Mouse (Mus musculus): Measurements from ENCODE around the gene Foxp3. TPM values are rescaled to one million over a fixed set of nuclear protein-coding genes. Genes with fewer than 3 reads are reported as not detected.
A peak's percentile ranks its signal among the peaks of the same experiment; 100 is the strongest.

Gene Foxp3
- polyA plus RNA-seq, 1 experiment from 2014 or later = 0.05 TPM

DNA sequence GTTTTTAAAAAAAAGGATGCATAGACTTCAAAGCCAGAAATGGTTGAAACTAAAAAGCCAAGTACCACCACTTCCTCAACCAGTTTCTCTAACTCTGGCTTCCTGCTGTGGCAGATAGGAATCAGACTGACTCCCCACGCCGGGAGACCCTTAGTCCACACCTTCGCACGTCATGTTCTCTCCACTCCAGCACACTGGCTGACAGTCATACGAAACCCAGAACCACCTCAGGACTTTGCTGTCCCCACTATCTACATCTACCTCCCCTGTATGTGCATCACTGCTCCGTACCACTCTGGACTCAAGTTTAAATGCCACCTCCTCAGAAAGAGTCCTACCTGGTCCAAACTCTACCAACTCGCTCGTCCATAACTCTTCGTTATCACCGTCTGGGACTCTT lies 978 bp upstream of the Foxp3 start:
- H3K9ac ChIP-seq (ENCODE audit: low read length) = no peak overlapping the region
- no peaks in the 10 kb centered on the region for H3K9me3 ChIP-seq (ENCODE audit: control insufficient read depth, low read length)
- no peak overlapping the region for H3K4me3 ChIP-seq (ENCODE audit: low read depth, low read length)
- H3K36me3 ChIP-seq (ENCODE audit: control insufficient read depth, insufficient read depth, low read length) = no peaks in the 10 kb centered on the region
- no peaks in the 10 kb centered on the region for H3K4me1 ChIP-seq (ENCODE audit: control insufficient read depth, insufficient read depth, low read length)
- H3K27me3 ChIP-seq (ENCODE audit: control insufficient read depth, insufficient read depth, low read length) = no peaks in the 10 kb centered on the region
- no peak for ATAC-seq (ENCODE audit: insufficient number of reproducible peaks, low FRiP score, low TSS enrichment, low read depth)
- 86% methylated on average over 10 of the region's 10 CpGs for WGBS
- H3K27ac ChIP-seq (replicated peaks; ENCODE audit: low read depth, low read length) = no peak overlapping the region
- no peak overlapping the region for H3K4me2 ChIP-seq (ENCODE audit: low read depth, severe bottlenecking)
- DNase-seq (ENCODE audit: low spot score) = no peak

DNA sequence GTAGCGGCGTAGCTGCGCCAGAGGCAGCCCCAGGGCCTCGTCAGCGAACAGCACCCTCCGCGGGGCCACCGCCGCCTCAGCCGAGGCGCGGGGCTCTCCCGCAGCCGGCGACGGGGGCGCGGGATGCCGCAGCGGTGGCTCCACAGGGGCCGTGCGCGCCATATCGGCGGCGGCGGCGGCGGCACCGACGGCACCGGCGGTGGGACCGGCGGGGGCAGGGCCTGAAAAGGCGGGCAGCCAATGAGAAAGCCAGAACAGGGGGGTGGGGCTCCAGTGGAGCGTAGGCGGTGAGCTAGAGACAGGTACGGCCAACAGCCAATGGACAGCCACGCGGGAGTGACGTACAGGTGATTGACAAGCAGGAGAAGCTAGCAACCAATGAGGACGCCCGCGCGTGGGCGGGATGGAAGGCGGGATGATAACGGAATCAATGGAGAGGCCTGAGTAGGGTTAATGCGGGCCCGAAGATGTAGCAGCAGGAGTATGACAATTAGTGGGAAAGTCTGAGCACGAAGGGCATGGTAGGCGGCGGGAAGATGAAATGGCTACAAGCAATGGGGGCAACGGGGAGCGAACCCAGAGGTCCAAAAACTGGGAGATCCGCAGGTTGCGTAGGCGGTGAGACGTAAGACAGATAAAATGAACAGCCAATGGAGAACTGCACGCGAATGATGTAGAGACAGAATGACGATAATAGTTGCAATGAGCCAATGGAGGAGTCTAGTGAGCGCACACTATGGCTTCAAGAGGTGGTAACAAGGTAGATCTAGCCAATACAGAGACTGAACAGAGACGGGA lies 842 bp downstream of the Foxp3 start, which contains the start of gene Ppp1r3f:
Ppp1r3f (minus strand) TSS at position 197 of the 798 bp plus-strand sequence.
- ATAC-seq (ENCODE audit: insufficient number of reproducible peaks, low FRiP score, low TSS enrichment, low read depth) (peak; percentile 98), DNase-seq (ENCODE audit: low spot score) (peak; percentile 90)
- H3K4me3 ChIP-seq (ENCODE audit: low read depth, low read length) = peak within 1 kb of the TSS; percentile 44
- peak within 1 kb of the TSS; percentile 55; the same call in 1 of the 2 replicates for H3K27ac ChIP-seq (replicated peaks; ENCODE audit: low read depth, low read length)
- H3K27me3 ChIP-seq (ENCODE audit: control insufficient read depth, insufficient read depth, low read length) = no peaks in the 10 kb centered on the region
- H3K36me3 ChIP-seq (ENCODE audit: control insufficient read depth, insufficient read depth, low read length) = no peaks in the 10 kb centered on the region
- peak within 1 kb of the TSS; percentile 62 for H3K4me2 ChIP-seq (ENCODE audit: low read depth, severe bottlenecking)
- H3K9ac ChIP-seq (ENCODE audit: low read length) = peak within 1 kb of the TSS; percentile 76
- no peaks in the 10 kb centered on the region for H3K9me3 ChIP-seq (ENCODE audit: control insufficient read depth, low read length)
- no peaks in the 10 kb centered on the region for H3K4me1 ChIP-seq (ENCODE audit: control insufficient read depth, insufficient read depth, low read length)
- 24% methylated on average over 52 of the region's 65 CpGs for WGBS

DNA sequence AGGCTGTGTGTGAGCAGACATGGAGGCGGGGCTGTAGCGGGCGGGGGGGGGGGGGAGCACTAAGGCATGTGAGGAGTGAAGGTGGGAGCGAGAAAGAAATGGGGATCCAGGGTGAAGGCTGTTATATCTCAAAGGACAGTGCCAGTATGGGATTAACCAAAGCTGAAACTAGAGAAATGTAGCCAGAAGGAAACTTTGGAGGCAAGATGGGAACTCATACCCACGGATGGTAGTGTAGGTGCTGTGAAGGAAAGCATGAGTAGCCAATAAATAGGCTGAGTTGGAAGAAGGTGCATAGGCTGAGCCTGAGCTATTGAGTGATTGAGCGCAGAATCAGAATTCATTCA lies 1.4 kb downstream of the Foxp3 start:
- H3K9me3 ChIP-seq (ENCODE audit: control insufficient read depth, low read length) = no peaks in the 10 kb centered on the region
- H3K9ac ChIP-seq (ENCODE audit: low read length) = no peak overlapping the region; the same call in 1 of the 2 replicates
- H3K27ac ChIP-seq (replicated peaks; ENCODE audit: low read depth, low read length) = no peak overlapping the region
- no peaks in the 10 kb centered on the region for H3K27me3 ChIP-seq (ENCODE audit: control insufficient read depth, insufficient read depth, low read length)
- ATAC-seq (ENCODE audit: insufficient number of reproducible peaks, low FRiP score, low TSS enrichment, low read depth) = no peak
- H3K4me3 ChIP-seq (ENCODE audit: low read depth, low read length) = peak overlapping the region; percentile 44
- no peaks in the 10 kb centered on the region for H3K4me1 ChIP-seq (ENCODE audit: control insufficient read depth, insufficient read depth, low read length)
- no peak for DNase-seq (ENCODE audit: low spot score)
- no peaks in the 10 kb centered on the region for H3K36me3 ChIP-seq (ENCODE audit: control insufficient read depth, insufficient read depth, low read length)
- H3K4me2 ChIP-seq (ENCODE audit: low read depth, severe bottlenecking) = peak overlapping the region; percentile 39; the same call in 1 of the 2 replicates
- 26% methylated on average over 5 of the region's 6 CpGs for WGBS

DNA sequence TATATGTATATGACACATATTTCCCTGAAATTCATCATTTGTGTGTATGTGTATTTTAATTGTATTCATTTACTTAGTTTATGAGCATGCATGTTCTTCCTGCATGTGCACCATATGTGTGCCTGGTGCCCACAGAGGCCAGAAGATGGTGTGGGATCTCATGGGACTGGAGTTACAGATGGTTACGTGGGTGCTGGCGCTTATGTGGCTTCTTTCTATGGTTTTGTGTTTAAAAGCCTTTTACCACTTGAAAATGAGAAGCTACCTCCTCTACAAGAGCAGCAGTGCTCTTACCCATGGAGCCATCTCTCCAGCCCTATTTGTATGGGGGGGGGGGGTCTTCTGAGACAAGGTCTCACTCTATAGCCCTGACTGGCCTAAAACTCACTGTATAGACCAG lies 7.7 kb downstream of the Foxp3 start:
- H3K9ac ChIP-seq (ENCODE audit: low read length) = no peak overlapping the region
- 95% methylated on average over 2 of the region's 2 CpGs for WGBS
- ATAC-seq (ENCODE audit: insufficient number of reproducible peaks, low FRiP score, low TSS enrichment, low read depth) (no peak), DNase-seq (ENCODE audit: low spot score) (no peak)
- no peaks in the 10 kb centered on the region for H3K9me3 ChIP-seq (ENCODE audit: control insufficient read depth, low read length)
- no peak overlapping the region for H3K4me2 ChIP-seq (ENCODE audit: low read depth, severe bottlenecking)
- H3K4me1 ChIP-seq (ENCODE audit: control insufficient read depth, insufficient read depth, low read length) = no peaks in the 10 kb centered on the region
- H3K27me3 ChIP-seq (ENCODE audit: control insufficient read depth, insufficient read depth, low read length) = no peaks in the 10 kb centered on the region
- no peaks in the 10 kb centered on the region; the same call in 1 of the 2 replicates for H3K36me3 ChIP-seq (ENCODE audit: control insufficient read depth, insufficient read depth, low read length)
- no peak overlapping the region for H3K4me3 ChIP-seq (ENCODE audit: low read depth, low read length)
- H3K27ac ChIP-seq (replicated peaks; ENCODE audit: low read depth, low read length) = no peak overlapping the region

DNA sequence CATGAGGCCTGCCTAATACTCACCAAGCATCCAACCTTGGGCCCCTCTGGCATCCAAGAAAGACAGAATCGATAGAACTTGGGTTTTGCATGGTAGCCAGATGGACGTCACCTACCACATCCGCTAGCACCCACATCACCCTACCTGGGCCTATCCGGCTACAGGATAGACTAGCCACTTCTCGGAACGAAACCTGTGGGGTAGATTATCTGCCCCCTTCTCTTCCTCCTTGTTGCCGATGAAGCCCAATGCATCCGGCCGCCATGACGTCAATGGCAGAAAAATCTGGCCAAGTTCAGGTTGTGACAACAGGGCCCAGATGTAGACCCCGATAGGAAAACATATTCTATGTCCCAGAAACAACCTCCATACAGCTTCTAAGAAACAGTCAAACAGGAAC lies 10.4 kb downstream of the Foxp3 start:
- DNase-seq (ENCODE audit: low spot score) (no peak), ATAC-seq (ENCODE audit: insufficient number of reproducible peaks, low FRiP score, low TSS enrichment, low read depth) (no peak)
- Histone ChIP-seq H3K4me2 (ENCODE audit: low read depth, severe bottlenecking) (no peak overlapping the region), H3K36me3 (ENCODE audit: control insufficient read depth, insufficient read depth, low read length) (no peaks in the 10 kb centered on the region; the same call in 1 of the 2 replicates), H3K4me1 (ENCODE audit: control insufficient read depth, insufficient read depth, low read length) (no peaks in the 10 kb centered on the region), H3K27me3 (ENCODE audit: control insufficient read depth, insufficient read depth, low read length) (no peaks in the 10 kb centered on the region), H3K9ac (ENCODE audit: low read length) (no peak overlapping the region), H3K9me3 (ENCODE audit: control insufficient read depth, low read length) (no peaks in the 10 kb centered on the region), H3K4me3 (ENCODE audit: low read depth, low read length) (no peak overlapping the region), H3K27ac (replicated peaks; ENCODE audit: low read depth, low read length) (no peak overlapping the region)
- 94% methylated on average over 11 of the region's 11 CpGs for WGBS

DNA sequence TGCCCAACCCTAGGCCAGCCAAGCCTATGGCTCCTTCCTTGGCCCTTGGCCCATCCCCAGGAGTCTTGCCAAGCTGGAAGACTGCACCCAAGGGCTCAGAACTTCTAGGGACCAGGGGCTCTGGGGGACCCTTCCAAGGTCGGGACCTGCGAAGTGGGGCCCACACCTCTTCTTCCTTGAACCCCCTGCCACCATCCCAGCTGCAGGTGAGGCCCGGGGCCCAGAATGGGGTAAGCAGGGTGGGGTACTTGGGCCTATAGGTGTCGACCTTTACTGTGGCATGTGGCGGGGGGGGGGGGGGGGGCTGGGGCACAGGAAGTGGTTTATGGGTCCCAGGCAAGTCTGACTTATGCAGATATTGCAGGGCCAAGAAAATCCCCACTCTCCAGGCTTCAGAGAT lies 12.9 kb downstream of the Foxp3 start:
- Histone ChIP-seq H3K36me3 (ENCODE audit: control insufficient read depth, insufficient read depth, low read length) (no peaks in the 10 kb centered on the region; the same call in 1 of the 2 replicates), H3K9me3 (ENCODE audit: control insufficient read depth, low read length) (no peaks in the 10 kb centered on the region), H3K4me3 (ENCODE audit: low read depth, low read length) (no peak overlapping the region), H3K4me2 (ENCODE audit: low read depth, severe bottlenecking) (no peak overlapping the region), H3K27me3 (ENCODE audit: control insufficient read depth, insufficient read depth, low read length) (no peaks in the 10 kb centered on the region), H3K9ac (ENCODE audit: low read length) (no peak overlapping the region), H3K4me1 (ENCODE audit: control insufficient read depth, insufficient read depth, low read length) (no peaks in the 10 kb centered on the region), H3K27ac (replicated peaks; ENCODE audit: low read depth, low read length) (no peak overlapping the region)
- ATAC-seq (ENCODE audit: insufficient number of reproducible peaks, low FRiP score, low TSS enrichment, low read depth) = no peak
- WGBS = 67% methylated on average over 4 of the region's 5 CpGs
- no peak for DNase-seq (ENCODE audit: low spot score)

DNA sequence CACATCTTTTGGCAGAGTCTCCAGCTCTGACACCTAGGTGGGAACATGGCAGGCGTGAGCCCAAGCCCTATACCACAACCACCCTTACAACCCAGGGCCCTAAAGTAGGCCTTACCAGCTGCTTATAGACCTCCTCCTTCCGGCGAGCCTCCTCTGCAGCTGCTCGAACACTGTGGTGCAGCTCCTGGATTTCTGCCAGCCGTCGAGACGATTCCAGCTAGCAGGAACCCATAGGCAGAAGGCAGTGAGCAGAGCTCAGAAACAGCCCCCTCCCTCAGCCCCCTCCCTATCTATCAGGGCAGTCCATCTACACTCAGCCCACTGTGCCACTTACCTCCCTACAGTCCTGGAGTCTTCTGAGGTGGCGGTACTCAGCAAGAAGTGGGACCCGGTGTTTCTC lies 21.9 kb downstream of the Foxp3 start:
- no peaks in the 10 kb centered on the region for H3K4me1 ChIP-seq (ENCODE audit: control insufficient read depth, insufficient read depth, low read length)
- H3K27ac ChIP-seq (replicated peaks; ENCODE audit: low read depth, low read length) = no peak overlapping the region
- H3K36me3 ChIP-seq (ENCODE audit: control insufficient read depth, insufficient read depth, low read length) = no peaks in the 10 kb centered on the region
- H3K4me2 ChIP-seq (ENCODE audit: low read depth, severe bottlenecking) = no peak overlapping the region
- H3K9me3 ChIP-seq (ENCODE audit: control insufficient read depth, low read length) = no peaks in the 10 kb centered on the region
- no peak for ATAC-seq (ENCODE audit: insufficient number of reproducible peaks, low FRiP score, low TSS enrichment, low read depth)
- H3K27me3 ChIP-seq (ENCODE audit: control insufficient read depth, insufficient read depth, low read length) = no peaks in the 10 kb centered on the region
- no peak overlapping the region for H3K9ac ChIP-seq (ENCODE audit: low read length)
- DNase-seq (ENCODE audit: low spot score) = no peak
- H3K4me3 ChIP-seq (ENCODE audit: low read depth, low read length) = no peak overlapping the region
- 94% methylated on average over 9 of the region's 9 CpGs for WGBS

DNA sequence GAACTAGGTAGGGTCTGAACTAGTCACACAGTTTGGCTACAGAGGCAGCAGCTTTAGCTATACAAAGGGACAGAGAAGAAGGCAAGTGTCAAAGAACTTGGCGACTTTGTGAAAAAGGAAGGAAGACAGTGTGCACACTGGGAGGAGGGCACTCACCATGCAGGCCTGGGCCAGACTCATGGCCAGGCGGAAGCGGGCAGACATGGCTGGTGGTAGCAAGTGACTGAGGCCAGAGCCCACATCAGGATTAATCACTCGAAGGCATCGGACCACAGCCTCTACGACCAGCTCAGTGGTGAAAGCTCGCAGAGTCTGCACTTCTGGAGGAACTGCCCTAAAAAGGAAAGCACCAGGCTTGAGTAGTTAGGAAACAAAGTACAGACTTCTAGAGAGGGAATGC lies 30.6 kb downstream of the Foxp3 start:
- Histone ChIP-seq H3K27ac (replicated peaks; ENCODE audit: low read depth, low read length) (no peak overlapping the region), H3K4me2 (ENCODE audit: low read depth, severe bottlenecking) (no peak overlapping the region; the same call in 1 of the 2 replicates), H3K36me3 (ENCODE audit: control insufficient read depth, insufficient read depth, low read length) (no peaks in the 10 kb centered on the region), H3K27me3 (ENCODE audit: control insufficient read depth, insufficient read depth, low read length) (no peaks in the 10 kb centered on the region), H3K9ac (ENCODE audit: low read length) (no peak overlapping the region), H3K9me3 (ENCODE audit: control insufficient read depth, low read length) (no peaks in the 10 kb centered on the region), H3K4me1 (ENCODE audit: control insufficient read depth, insufficient read depth, low read length) (no peaks in the 10 kb centered on the region), H3K4me3 (ENCODE audit: low read depth, low read length) (no peak overlapping the region)
- WGBS = 95% methylated on average over 7 of the region's 7 CpGs
- DNase-seq (ENCODE audit: low spot score) = no peak
- no peak for ATAC-seq (ENCODE audit: insufficient number of reproducible peaks, low FRiP score, low TSS enrichment, low read depth)
